Mouse (Mus musculus): ENCODE data around the gene Sbpl. TPM values are rescaled to one million over a fixed set of nuclear protein-coding genes. Genes with fewer than 3 reads are reported as not detected.

Gene Sbpl
- not detected in 2 replicates for polyA plus RNA-seq (2012; ENCODE audit: low replicate concordance)

GRCm38 (mm10) chr17:23955174-23955573 lies at the start of gene Sbpl:
Gene Sbpl (minus strand): TSS chr17:23955274.

DNA sequence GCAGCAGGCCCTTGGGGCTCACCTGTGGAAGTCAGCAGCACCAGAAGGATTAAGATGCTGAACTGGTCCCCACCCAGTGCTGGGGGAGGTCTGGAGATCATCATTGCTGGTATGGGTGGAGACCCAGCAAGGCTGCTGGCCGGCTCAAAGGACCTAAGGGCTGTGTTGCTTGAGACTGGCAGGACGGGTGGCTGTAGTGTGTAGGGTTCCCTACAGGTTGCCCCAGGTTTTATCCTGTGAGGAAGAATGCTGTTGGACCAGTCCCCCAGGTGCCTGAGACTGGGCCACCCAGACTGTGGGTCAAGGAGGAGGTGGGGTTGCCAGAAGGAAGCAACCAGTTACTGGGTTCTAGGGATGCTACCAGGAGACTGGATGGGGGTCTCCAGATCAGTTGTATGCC lies 42.8 kb upstream of the Sbpl start, which contains the start of gene Prss22:
Gene Prss22 (minus strand): TSS at position 200 of the 400 bp plus-strand sequence.

DNA sequence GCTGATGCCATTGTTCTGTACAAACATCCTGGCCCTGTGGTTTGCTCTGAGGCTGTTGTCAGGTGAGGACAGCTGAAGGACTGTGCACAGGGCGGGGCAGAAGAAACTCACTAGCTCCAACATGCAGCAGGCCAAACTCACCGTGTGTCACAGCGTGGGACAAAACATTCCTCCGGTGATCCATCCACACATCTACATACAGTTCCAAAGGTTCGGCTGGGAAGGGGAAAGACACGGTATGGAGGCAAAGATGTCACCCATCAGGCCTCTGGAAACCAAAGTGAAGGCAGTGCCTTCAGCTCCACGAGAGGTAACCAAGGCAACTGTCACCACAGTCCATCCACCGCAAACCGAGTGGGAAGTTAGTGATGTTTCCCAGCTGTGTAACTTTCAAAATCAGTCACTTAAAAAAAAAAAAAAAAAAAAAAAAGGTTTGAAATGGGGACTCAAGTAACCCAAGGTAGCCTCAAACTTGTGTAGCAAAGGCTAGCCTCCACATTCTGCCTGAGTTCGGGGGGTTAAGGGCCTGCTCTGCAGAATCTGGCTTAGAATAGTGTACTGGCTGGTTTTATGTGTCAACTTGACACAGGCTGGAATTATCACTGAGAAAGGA lies 25.3 kb upstream of the Sbpl start, which contains the start of gene Prss30:
Gene Prss30 (minus strand): TSS at position 270 of the 613 bp plus-strand sequence.

DNA sequence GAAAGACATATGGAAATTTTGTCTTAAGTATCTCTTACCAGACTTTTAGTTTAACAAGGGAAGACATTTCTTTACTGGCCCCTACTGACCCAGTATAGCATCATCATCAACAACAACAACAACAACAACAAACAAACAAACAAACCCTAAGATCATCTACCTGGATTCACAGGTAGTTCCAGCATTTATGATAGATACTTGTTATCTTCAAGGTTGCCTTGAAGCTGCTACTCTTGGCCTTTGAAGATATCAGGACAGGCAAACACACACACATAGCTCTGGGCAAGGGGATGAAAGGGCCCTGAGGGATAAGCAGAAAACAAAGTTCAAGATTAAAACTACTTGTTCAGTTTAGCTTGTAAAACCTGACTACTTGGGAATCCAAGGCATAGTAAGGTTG lies 13.7 kb downstream of the Sbpl start, which contains the start of gene Sbp:
Gene Sbp (plus strand): TSS at position 301 of the 400 bp plus-strand sequence.

GRCm38 (mm10) chr17:23917158-23917557 lies 37.9 kb downstream of the Sbpl start, which contains the start of gene Dcpp3:
Gene Dcpp3 (plus strand): TSS chr17:23917458.

Other genes with a start within 250 kb of the Sbpl start
- gene 1520401A03Rik, start 232.5 kb downstream of the Sbpl start, polyA plus RNA-seq (2012; ENCODE audit: low replicate concordance): not detected in 2 replicates
- gene Pkmyt1, start 228.9 kb downstream of the Sbpl start, polyA plus RNA-seq (2012; ENCODE audit: low replicate concordance): 246 and 386 TPM in 2 replicates
- gene Paqr4, start 214.4 kb downstream of the Sbpl start, polyA plus RNA-seq (2012; ENCODE audit: low replicate concordance): 2.9 and 33.2 TPM in 2 replicates
- gene Kremen2, start 209.4 kb downstream of the Sbpl start, polyA plus RNA-seq (2012; ENCODE audit: low replicate concordance): 0.21 and 0.26 TPM in 2 replicates
- 22.5 and 23.8 TPM in 2 replicates for gene Flywch1, start 183.7 kb downstream of the Sbpl start, polyA plus RNA-seq (2012; ENCODE audit: low replicate concordance)
- 1.0 and 4.2 TPM in 2 replicates for gene Flywch2, start 169.2 kb downstream of the Sbpl start, polyA plus RNA-seq (2012; ENCODE audit: low replicate concordance)
- gene Srrm2, start 164.7 kb downstream of the Sbpl start, polyA plus RNA-seq (2012; ENCODE audit: low replicate concordance): 176 and 518 TPM in 2 replicates
- gene Elob, start 126.1 kb downstream of the Sbpl start, polyA plus RNA-seq (2012; ENCODE audit: low replicate concordance): 44.9 and 471 TPM in 2 replicates
- gene Prss33, start 119.2 kb downstream of the Sbpl start, polyA plus RNA-seq (2012; ENCODE audit: low replicate concordance): 0.80 TPM in 1 of 2 replicates, not detected in the other
- gene Prss32, start 111.4 kb downstream of the Sbpl start, polyA plus RNA-seq (2012; ENCODE audit: low replicate concordance): not detected in 2 replicates
- 1.9 and 2.1 TPM in 2 replicates for gene Prss41, start 111.1 kb downstream of the Sbpl start, polyA plus RNA-seq (2012; ENCODE audit: low replicate concordance)
- gene Prss21, start 87.2 kb downstream of the Sbpl start, polyA plus RNA-seq (2012; ENCODE audit: low replicate concordance): 0.11 TPM in 1 of 2 replicates, not detected in the other
- gene Dcpp1, start 74.4 kb downstream of the Sbpl start, polyA plus RNA-seq (2012; ENCODE audit: low replicate concordance): not detected in 2 replicates
- not detected in 2 replicates for gene Dcpp2, start 74.4 kb downstream of the Sbpl start, polyA plus RNA-seq (2012; ENCODE audit: low replicate concordance)
- gene Dcpp3, start 37.8 kb downstream of the Sbpl start, polyA plus RNA-seq (2012; ENCODE audit: low replicate concordance): not detected in 2 replicates
- not detected in 2 replicates for gene Sbp, start 13.6 kb downstream of the Sbpl start, polyA plus RNA-seq (2012; ENCODE audit: low replicate concordance)
- gene Prss30, start 25.3 kb upstream of the Sbpl start, polyA plus RNA-seq (2012; ENCODE audit: low replicate concordance): 0.43 TPM in 1 of 2 replicates, not detected in the other
- gene Prss22, start 42.8 kb upstream of the Sbpl start, polyA plus RNA-seq (2012; ENCODE audit: low replicate concordance): not detected in 2 replicates
- not detected in 2 replicates for gene Prss27, start 82.9 kb upstream of the Sbpl start, polyA plus RNA-seq (2012; ENCODE audit: low replicate concordance)
- 33.7 and 45.0 TPM in 2 replicates for gene Kctd5, start 118.2 kb upstream of the Sbpl start, polyA plus RNA-seq (2012; ENCODE audit: low replicate concordance)
- 36.7 and 219 TPM in 2 replicates for gene Pdpk1, start 195.7 kb upstream of the Sbpl start, polyA plus RNA-seq (2012; ENCODE audit: low replicate concordance)
- 41.0 and 42.5 TPM in 2 replicates for gene Amdhd2, start 208.5 kb upstream of the Sbpl start, polyA plus RNA-seq (2012; ENCODE audit: low replicate concordance)
- gene Atp6v0c, start 214.4 kb upstream of the Sbpl start, polyA plus RNA-seq (2012; ENCODE audit: low replicate concordance): 55.4 and 483 TPM in 2 replicates

All from leukemia stem cell, adult 10-12 weeks (primary cell).